Mouse (Mus musculus) testis, adult 2 months (tissue): ENCODE measurements around the gene Cacna2d1.

Experiments
- CTCF ChIP-seq: fragments of 200-500 bp; IDR thresholded peaks from 2 replicates; pipeline ENCODE4 v1.5.1; 2012; ENCODE audit warnings: low read depth, mild to moderate bottlenecking, inconsistent platforms, low read length, moderate library complexity; ENCODE audit not compliant: control insufficient read depth, insufficient read depth, insufficient replicate concordance
- POLR2A ChIP-seq: fragments of 200-500 bp; IDR thresholded peaks from 2 replicates; pipeline ENCODE4 v1.6.1; 2012; ENCODE audit warnings: low read depth, mild to moderate bottlenecking, inconsistent platforms, low read length, moderate library complexity; ENCODE audit not compliant: control insufficient read depth

DNA sequence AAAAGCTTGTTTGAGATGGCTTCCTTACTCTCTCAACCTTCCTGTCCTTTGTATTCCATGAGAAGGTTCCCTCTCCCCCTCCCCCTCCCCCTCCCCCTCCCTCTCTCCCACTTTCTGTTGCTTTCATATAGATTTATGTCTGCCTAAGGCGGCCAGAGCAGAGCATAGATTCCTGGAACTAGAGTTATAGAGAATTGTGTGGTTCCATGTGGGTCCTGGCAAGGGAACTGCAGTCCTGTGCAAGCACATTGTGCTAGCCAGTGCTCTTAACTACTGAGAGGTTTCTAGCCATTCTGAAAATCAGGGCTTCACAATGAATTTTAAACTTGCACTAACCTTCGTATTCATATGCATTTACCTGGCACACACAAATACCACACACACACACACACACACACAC, 202.3 kb downstream of the Cacna2d1 start:
- TF ChIP-seq CTCF (no peak), POLR2A (no peak)
